1 mouse cellular context compared by ENCODE assay signal in genomic region chr2:167629665-167630209, GRCm38 (mm10).
TF ChIP-seq lines count a peak whose summit lies in the region.

No protein-coding gene starts in this region.

TF ChIP-seq in CH12.LX, 34 proteins besides CTCF, POLR2A, EP300 and RAD21 (continued from another document):
- no peak for TF ChIP-seq ZMIZ1 (IDR thresholded peaks at IDR 0.05; ENCODE audit: low read depth, low read length)
- TF ChIP-seq MAZ (IDR thresholded peaks at IDR 0.05; ENCODE audit: low read depth, low read length): peak; percentile 79
- TF ChIP-seq HCFC1 (IDR thresholded peaks at IDR 0.05; ENCODE audit: low read depth, low read length): no peak
- 0 out of 2 replicates have a peak, but pooled peaks have one; percentile 27 for TF ChIP-seq IRF4 (IDR thresholded peaks at IDR 0.05; ENCODE audit: low read depth, low read length)
- TF ChIP-seq ETS1 (conservative IDR thresholded peaks at IDR 0.05; ENCODE audit: low read depth, low read length): no peak
- TF ChIP-seq PAX5 (IDR thresholded peaks at IDR 0.05; ENCODE audit: low read length): no peak
- no peak for TF ChIP-seq USF2 (conservative IDR thresholded peaks at IDR 0.05; ENCODE audit: low read depth, low read length)
- no peak for TF ChIP-seq NRF1 (IDR thresholded peaks at IDR 0.05; ENCODE audit: low read depth, low read length)
- peak; percentile 67 for TF ChIP-seq ELF1 (IDR thresholded peaks at IDR 0.05; ENCODE audit: low read depth, low read length)
- TF ChIP-seq UBTF (IDR thresholded peaks at IDR 0.05; ENCODE audit: low read depth, low read length): no peak
